Mouse (Mus musculus) lung, embryonic 14.5 days (tissue): Measurements from ENCODE around the gene Pdss1. TPM values are rescaled to one million over a fixed set of nuclear protein-coding genes. Genes with fewer than 3 reads are reported as not detected.
A peak's percentile ranks its signal among the peaks of the same experiment; 100 is the strongest.
"Not testable (repeated sequence)": the region's sequence is repeated elsewhere in the genome, so short reads cannot be mapped to it uniquely, and the experiment has no call there.

ENCODE experiments used
- ATAC-seq: fragments of 200-750 bp; cut with Nextera tagmentation; 2 replicates; pipeline ENCODE4 v1.8.0; 2017; ENCODE audit warnings: mild to moderate bottlenecking, moderate TSS enrichment, moderate library complexity; ENCODE audit not compliant: insufficient read depth
- DNase-seq: peaks from one replicate; pipeline ENCODE4 v3.0.0-alpha.2; 2015
- H3K27ac ChIP-seq: fragments of 300-500 bp; sonication (generic); 2 replicates; pipeline ENCODE4 v1.5.1; 2014; ENCODE audit warnings: low read depth, mild to moderate bottlenecking, moderate library complexity
- H3K27me3 ChIP-seq: fragments of 300-500 bp; sonication (generic); 2 replicates; pipeline ENCODE4 v1.6.1; 2014; ENCODE audit warnings: low read length, control low read depth; ENCODE audit not compliant: insufficient read depth
- H3K36me3 ChIP-seq: fragments of 300-500 bp; sonication (generic); 2 replicates; pipeline ENCODE4 v1.6.1; 2014; ENCODE audit warnings: control low read depth; ENCODE audit not compliant: insufficient read depth
- H3K4me1 ChIP-seq: fragments of 300-500 bp; sonication (generic); 2 replicates; pipeline ENCODE4 v1.6.1; 2014; ENCODE audit warnings: antibody characterized with exemption, control low read depth; ENCODE audit not compliant: insufficient read depth
- H3K4me2 ChIP-seq: fragments of 300-500 bp; sonication (generic); 2 replicates; pipeline ENCODE4 v1.6.1; 2014; ENCODE audit warnings: mild to moderate bottlenecking
- H3K4me3 ChIP-seq: fragments of 300-500 bp; sonication (generic); 2 replicates; pipeline ENCODE4 v1.5.1; 2014; ENCODE audit warnings: low read depth, low read length
- H3K9ac ChIP-seq: fragments of 300-500 bp; sonication (generic); 2 replicates; pipeline ENCODE4 v1.6.1; 2014
- H3K9me3 ChIP-seq: fragments of 300-500 bp; sonication (generic); 2 replicates; pipeline ENCODE4 v1.6.1; 2016; ENCODE audit warnings: low read depth, low read length, control low read depth
- CTCF ChIP-seq: IDR thresholded peaks from 2 replicates; pipeline ENCODE4 v1.5.1; 2016; ENCODE audit warnings: antibody characterized with exemption, low read depth
- WGBS: fragments of 180-500 bp; shearing (Covaris S2); extraction: QIAGEN DNeasy Blood & Tissue Kit; methylation state at CpG from one replicate; pipeline ENCODE4 v1.1.7; 2014; 5-methylcytosine and 5-hydroxymethylcytosine counted together
- polyA plus RNA-seq: library from polyadenylated mRNA; unstranded; fragments of >200 nt; fragmentation: Nextera tagmentation; extraction: Ambion mirVana; gene quantifications from 2 replicates; pipeline ENCODE4 v1.2.1, GENCODE M21; 2014

The Pdss1 gene
- 24.3 and 28.1 TPM in 2 replicates for polyA plus RNA-seq

- peak within 1 kb of the TSS; percentile 78 for H3K27ac ChIP-seq
- no peaks in the 10 kb centered on the region for H3K9me3 ChIP-seq
- H3K36me3 ChIP-seq = 0 out of 2 replicates have a peak, but pooled peaks cover 6% of the 10 kb centered on the region
- WGBS = under 1% methylated on average over 74 of the region's 81 CpGs
- H3K4me3 ChIP-seq = peak within 1 kb of the TSS; percentile 87
- peak within 1 kb of the TSS; percentile 79 for H3K9ac ChIP-seq
- DNase-seq (peak; percentile 95), ATAC-seq (peak; percentile 100)
- no peaks in the 10 kb centered on the region for H3K27me3 ChIP-seq
- H3K4me1 ChIP-seq = no peaks in the 10 kb centered on the region
- peak within 1 kb of the TSS; percentile 79 for H3K4me2 ChIP-seq
- TF ChIP-seq CTCF = no peak
These were observed at the start of gene Pdss1 for GRCm38 (mm10) chr2:22895282-22896273. Pdss1 (plus strand) TSS chr2:22895522.

GRCm38 (mm10) chr2:22851900-22852299 lies 43.4 kb upstream of the Pdss1 start:
- Histone ChIP-seq H3K9ac (no peak overlapping the region), H3K4me1 (no peaks in the 10 kb centered on the region), H3K27me3 (no peaks in the 10 kb centered on the region), H3K27ac (no peak overlapping the region), H3K36me3 (no peaks in the 10 kb centered on the region), H3K4me2 (no peak overlapping the region), H3K4me3 (no peak overlapping the region), H3K9me3 (no peaks in the 10 kb centered on the region)
- no peak for TF ChIP-seq CTCF
- ATAC-seq (no peak), DNase-seq (no peak)
- WGBS = 49% methylated on average over 4 of the region's 4 CpGs

DNA sequence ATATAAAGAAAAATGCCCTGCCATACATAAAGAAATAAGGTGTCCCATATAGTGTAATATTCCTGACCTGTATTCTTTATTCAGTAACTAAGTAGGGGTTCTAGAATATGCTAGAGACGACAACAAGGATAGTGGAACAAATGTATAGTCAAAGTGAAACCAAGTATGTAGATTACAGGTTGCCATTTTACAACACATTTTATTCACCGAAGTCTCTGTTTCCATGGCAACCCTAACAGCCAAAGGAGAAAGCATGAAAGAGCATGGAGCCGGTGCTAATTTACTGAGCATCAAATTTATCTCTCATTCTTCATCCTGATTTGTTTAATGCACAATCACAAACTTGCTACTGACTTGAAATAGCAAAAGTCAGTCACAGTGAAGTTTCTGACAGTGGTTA lies 37.8 kb upstream of the Pdss1 start:
- DNase-seq = peak; percentile 4
- Histone ChIP-seq H3K4me1 (no peaks in the 10 kb centered on the region), H3K36me3 (no peaks in the 10 kb centered on the region), H3K4me2 (no peak overlapping the region), H3K27me3 (no peaks in the 10 kb centered on the region), H3K4me3 (no peak overlapping the region), H3K9me3 (no peaks in the 10 kb centered on the region), H3K9ac (no peak overlapping the region), H3K27ac (no peak overlapping the region)
- no peak for ATAC-seq
- TF ChIP-seq CTCF = no peak
- 64% methylated on average over 3 of the region's 3 CpGs for WGBS

GRCm38 (mm10) chr2:22862194-22862593 lies 33.1 kb upstream of the Pdss1 start:
- ATAC-seq = no peak
- Histone ChIP-seq H3K9ac (no peak overlapping the region), H3K27me3 (no peaks in the 10 kb centered on the region), H3K4me2 (no peak overlapping the region), H3K36me3 (no peaks in the 10 kb centered on the region), H3K27ac (no peak overlapping the region), H3K9me3 (no peaks in the 10 kb centered on the region), H3K4me1 (no peaks in the 10 kb centered on the region), H3K4me3 (no peak overlapping the region)
- TF ChIP-seq CTCF = no peak
- 78% methylated on average over 2 of the region's 2 CpGs for WGBS
- DNase-seq = no peak

DNA sequence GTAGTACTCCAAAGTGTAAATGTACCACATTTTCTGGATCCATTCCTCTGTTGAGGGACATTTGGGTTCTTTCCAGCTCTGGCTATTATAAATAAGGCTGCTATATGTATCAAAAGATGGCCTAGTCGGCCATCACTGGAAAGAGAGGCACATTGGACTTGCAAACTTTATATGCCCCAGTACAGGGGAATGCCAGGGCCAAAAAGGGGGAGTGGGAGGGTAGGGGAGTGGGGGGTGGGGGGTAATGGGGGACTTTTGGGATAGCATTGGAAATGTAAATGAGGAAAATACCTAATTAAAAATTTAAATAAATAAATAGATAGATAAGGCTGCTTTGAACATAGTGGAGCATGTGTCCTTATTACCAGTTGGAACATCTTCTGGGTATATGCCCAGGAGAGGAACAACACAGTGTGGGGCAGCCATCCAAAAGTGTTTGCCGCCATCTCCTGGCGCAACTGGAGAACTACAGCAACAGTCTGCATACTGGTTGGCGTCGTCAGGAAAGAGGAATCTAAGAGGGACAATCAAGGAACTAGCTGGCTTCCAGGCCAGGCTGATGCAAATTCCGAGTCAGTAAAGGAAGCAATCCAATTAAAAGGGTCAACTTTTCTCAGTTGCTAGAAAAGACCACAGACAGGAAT lies 30.8 kb upstream of the Pdss1 start:
- not testable (repeated sequence) for H3K9ac ChIP-seq, H3K4me2 ChIP-seq, H3K4me3 ChIP-seq, H3K4me1 ChIP-seq, H3K27ac ChIP-seq, H3K27me3 ChIP-seq, H3K36me3 ChIP-seq, H3K9me3 ChIP-seq
- ATAC-seq (peak; percentile 91), DNase-seq (peak; percentile 83)
- TF ChIP-seq CTCF = peak; percentile 84
- 2% methylated on average over 6 of the region's 6 CpGs for WGBS

GRCm38 (mm10) chr2:22865818-22866217 lies 29.5 kb upstream of the Pdss1 start:
- 94% methylated on average over 1 of the region's 1 CpGs for WGBS
- Histone ChIP-seq H3K4me2 (no peak overlapping the region), H3K27me3 (no peaks in the 10 kb centered on the region), H3K4me1 (no peaks in the 10 kb centered on the region), H3K27ac (no peak overlapping the region), H3K9ac (no peak overlapping the region), H3K36me3 (no peaks in the 10 kb centered on the region), H3K9me3 (no peaks in the 10 kb centered on the region), H3K4me3 (no peak overlapping the region)
- TF ChIP-seq CTCF = no peak
- DNase-seq = no peak
- no peak for ATAC-seq

GRCm38 (mm10) chr2:22866894-22867424 lies 28.4 kb upstream of the Pdss1 start:
- H3K9ac ChIP-seq = no peak overlapping the region
- DNase-seq (no peak), ATAC-seq (no peak)
- no peaks in the 10 kb centered on the region for H3K27me3 ChIP-seq
- no peak overlapping the region for H3K4me3 ChIP-seq
- H3K36me3 ChIP-seq = no peaks in the 10 kb centered on the region
- H3K9me3 ChIP-seq = no peaks in the 10 kb centered on the region
- no peak overlapping the region for H3K4me2 ChIP-seq
- TF ChIP-seq CTCF = no peak
- WGBS = 55% methylated on average over 7 of the region's 7 CpGs
- no peaks in the 10 kb centered on the region for H3K4me1 ChIP-seq
- no peak overlapping the region for H3K27ac ChIP-seq
